Mouse (Mus musculus) adrenal gland, postnatal 25 days (tissue): ENCODE results near the gene Ankrd49. TPM values are rescaled to one million over a fixed set of nuclear protein-coding genes. Genes with fewer than 3 reads are reported as not detected.

Experiments used
- DNase-seq: peaks from one replicate; pipeline ENCODE4 v3.0.0; 2021; ENCODE audit warnings: mixed read lengths
- total RNA-seq: library from RNA; stranded (reverse); gene quantifications from 2 replicates; pipeline ENCODE4 v1.2.3, GENCODE M21; 2021

Gene Ankrd49
- total RNA-seq, 1 experiment from 2014 or later: 14.8 TPM

- no peak for DNase-seq
Observed at GRCm38 (mm10) chr9:14740151-14740924, 44.3 kb downstream of the Ankrd49 start, which contains the start of gene Piwil4. TSS of gene Piwil4 (minus strand) at chr9:14740733.

- DNase-seq: no peak
Observed at GRCm38 (mm10) chr9:14739498-14740150, 45.0 kb downstream of the Ankrd49 start.

DNA sequence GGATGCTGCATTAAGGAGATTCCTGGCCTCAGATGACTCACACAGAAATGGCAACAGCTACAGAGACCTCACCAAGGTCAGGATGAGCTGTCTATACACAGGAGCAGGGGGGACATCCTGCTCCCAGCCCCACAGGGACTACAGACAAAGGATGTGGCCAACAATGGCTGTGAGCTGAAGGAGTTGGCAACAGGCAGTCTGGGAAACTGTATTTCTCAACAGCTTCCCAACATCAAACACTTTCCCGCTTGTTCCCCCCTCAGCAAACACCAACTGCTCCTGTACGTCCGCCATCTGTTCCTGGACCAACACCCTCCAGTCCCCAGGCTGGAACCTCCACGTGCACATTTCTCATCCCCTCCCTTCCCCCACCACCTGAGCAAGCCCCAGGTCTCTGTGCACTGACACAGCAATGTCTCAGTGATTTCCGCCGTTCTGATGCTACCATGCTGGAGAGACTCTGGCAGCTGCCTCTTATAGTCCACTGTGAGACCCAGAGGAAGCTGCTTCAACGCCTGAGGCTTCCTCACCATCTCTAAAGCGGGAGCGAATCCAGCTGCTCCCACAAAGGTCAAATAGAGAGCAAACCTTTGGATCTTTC is 53.6 kb downstream of the Ankrd49 start:
- no peak for DNase-seq

Other genes with a start within 250 kb of the Ankrd49 start
- gene Amotl1, start 139.8 kb downstream of the Ankrd49 start, total RNA-seq: 28.5 and 36.1 TPM in 2 replicates
- 0.12 TPM in 1 of 2 replicates, not detected in the other for gene Piwil4, start 44.1 kb downstream of the Ankrd49 start, total RNA-seq
- 0.95 and 1.3 TPM in 2 replicates for gene Fut4, start 32.5 kb downstream of the Ankrd49 start, total RNA-seq
- not detected in 2 replicates for gene 1700012B09Rik, start 13.8 kb downstream of the Ankrd49 start, total RNA-seq
- 20.4 and 22.0 TPM in 2 replicates for gene Mre11a, start 202 bp downstream of the Ankrd49 start, total RNA-seq
- not detected in 2 replicates for gene Gpr83, start 75.4 kb upstream of the Ankrd49 start, total RNA-seq
- not detected in 2 replicates for gene Izumo1r, start 119.1 kb upstream of the Ankrd49 start, total RNA-seq